Mouse (Mus musculus): ENCODE measurements around the gene Hexim2.

Hexim2 gene

GRCm38 (mm10) chr11:103112552-103112912 is 19.7 kb upstream of the Hexim2 start:
- no peak for DNase-seq

GRCm38 (mm10) chr11:103113005-103113404 is 19.2 kb upstream of the Hexim2 start:
- DNase-seq = no peak

GRCm38 (mm10) chr11:103113771-103114170 is 18.5 kb upstream of the Hexim2 start:
- no peak for DNase-seq

GRCm38 (mm10) chr11:103114270-103114943 is 17.8 kb upstream of the Hexim2 start:
- DNase-seq = no peak

GRCm38 (mm10) chr11:103115163-103116007 is 16.8 kb upstream of the Hexim2 start:
- DNase-seq = peak; percentile 85 to 86

GRCm38 (mm10) chr11:103116008-103116818 is 16.0 kb upstream of the Hexim2 start, which contains the start of gene Hexim1:
Hexim1 (plus strand) TSS chr11:103116231.
- peak; percentile 99 to 100 for DNase-seq

GRCm38 (mm10) chr11:103116959-103117590 is 15.2 kb upstream of the Hexim2 start:
- DNase-seq = peak; percentile 72 to 81

- DNase-seq = peak in 1 of 2 experiments; percentile 49
These were observed 14.6 kb upstream of the Hexim2 start for GRCm38 (mm10) chr11:103117591-103118009.

- DNase-seq = no peak
These were observed 13.4 kb upstream of the Hexim2 start for GRCm38 (mm10) chr11:103118866-103119265.

GRCm38 (mm10) chr11:103119609-103120008 is 12.6 kb upstream of the Hexim2 start:
- no peak for DNase-seq

- no peak for DNase-seq
These were observed 11.9 kb upstream of the Hexim2 start for GRCm38 (mm10) chr11:103120315-103120714.

GRCm38 (mm10) chr11:103132576-103133455 is 587 bp downstream of the Hexim2 start:
- DNase-seq = peak; percentile 100

GRCm38 (mm10) chr11:103133456-103134185 is 1.4 kb downstream of the Hexim2 start:
- DNase-seq = no peak

GRCm38 (mm10) chr11:103134221-103134620 is 2.0 kb downstream of the Hexim2 start:
- DNase-seq = no peak

GRCm38 (mm10) chr11:103136039-103136577 is 3.9 kb downstream of the Hexim2 start:
- DNase-seq = no peak

- no peak for DNase-seq
These were observed 7.9 kb downstream of the Hexim2 start for GRCm38 (mm10) chr11:103139951-103140762.

- DNase-seq = no peak
These were observed 8.5 kb downstream of the Hexim2 start for GRCm38 (mm10) chr11:103140763-103141100.

GRCm38 (mm10) chr11:103141101-103141943 is 9.1 kb downstream of the Hexim2 start:
- no peak for DNase-seq

- no peak for DNase-seq
These were observed 9.7 kb downstream of the Hexim2 start for GRCm38 (mm10) chr11:103141944-103142255.
